Mouse (Mus musculus) CH12.LX (cell line): ENCODE measurements at regions not wholly inside any gene's neighbourhood (a gene's known extent, or its start where the extent isn't known, plus 50 kb on each side); places are given as distances from the start of the nearest gene placed in this dataset.

Source experiments
- CTCF ChIP-seq, 2 experiments: IDR thresholded peaks in 1 of 2; conservative IDR thresholded peaks in 1 of 2; 2 replicates each; pipeline ENCODE4 v1.5.1; 2011 to 2012; ENCODE audit warnings: low read depth in 2 of 2, low read length in 2 of 2, improper control_type of control experiment in 1 of 2, inconsistent platforms in 1 of 2, mild to moderate bottlenecking in 1 of 2, moderate library complexity in 1 of 2
- EP300 ChIP-seq: IDR thresholded peaks from 2 replicates; pipeline ENCODE4 v1.6.1; 2011; ENCODE audit warnings: low read length, improper control_type of control experiment
- HCFC1 ChIP-seq: IDR thresholded peaks from 2 replicates; pipeline ENCODE4 v1.6.1; 2012; ENCODE audit warnings: low read depth, mild to moderate bottlenecking, inconsistent platforms, low read length, improper control_type of control experiment
- MAX ChIP-seq: IDR thresholded peaks from 2 replicates; pipeline ENCODE4 v1.6.1; 2011; ENCODE audit warnings: low read length, improper control_type of control experiment
- MEF2A ChIP-seq: IDR thresholded peaks from 2 replicates; pipeline ENCODE4 v1.6.1; 2014; ENCODE audit warnings: low read depth, mild to moderate bottlenecking, inconsistent platforms, low read length, improper control_type of control experiment, borderline replicate concordance
- MXI1 ChIP-seq: IDR thresholded peaks from 2 replicates; pipeline ENCODE4 v1.6.1; 2011; ENCODE audit warnings: mild to moderate bottlenecking, low read depth, low read length, improper control_type of control experiment
- NRF1 ChIP-seq: IDR thresholded peaks from 2 replicates; pipeline ENCODE4 v1.6.1; 2014; ENCODE audit warnings: low read depth, mild to moderate bottlenecking, inconsistent platforms, low read length, improper control_type of control experiment, moderate library complexity
- POLR2A ChIP-seq: IDR thresholded peaks from 2 replicates; pipeline ENCODE4 v1.6.1; 2011; ENCODE audit warnings: low read depth, mild to moderate bottlenecking, improper control_type of control experiment, low read length
- ZNF384 ChIP-seq: IDR thresholded peaks from 2 replicates; pipeline ENCODE4 v1.6.1; 2012; ENCODE audit warnings: low read depth, low read length, improper control_type of control experiment, inconsistent platforms

GRCm38 (mm10) chr15:97151793-97152192, 95.1 kb upstream of the Pced1b start:
- no peak for TF ChIP-seq HCFC1
- no peak for TF ChIP-seq CTCF (conservative IDR thresholded peaks at IDR 0.05 in 1 of 2, IDR thresholded peaks at IDR 0.05 in 1 of 2; ENCODE audit: low read depth in 2 of 2, low read length in 2 of 2)
- TF ChIP-seq POLR2A = no peak
- TF ChIP-seq MXI1 = no peak
- no peak for TF ChIP-seq MEF2A
- TF ChIP-seq NRF1 = no peak
- no peak for TF ChIP-seq EP300
- no peak for TF ChIP-seq MAX
- no peak for TF ChIP-seq ZNF384
